9 mouse cellular contexts compared by ENCODE assay signal in the genomic region with DNA sequence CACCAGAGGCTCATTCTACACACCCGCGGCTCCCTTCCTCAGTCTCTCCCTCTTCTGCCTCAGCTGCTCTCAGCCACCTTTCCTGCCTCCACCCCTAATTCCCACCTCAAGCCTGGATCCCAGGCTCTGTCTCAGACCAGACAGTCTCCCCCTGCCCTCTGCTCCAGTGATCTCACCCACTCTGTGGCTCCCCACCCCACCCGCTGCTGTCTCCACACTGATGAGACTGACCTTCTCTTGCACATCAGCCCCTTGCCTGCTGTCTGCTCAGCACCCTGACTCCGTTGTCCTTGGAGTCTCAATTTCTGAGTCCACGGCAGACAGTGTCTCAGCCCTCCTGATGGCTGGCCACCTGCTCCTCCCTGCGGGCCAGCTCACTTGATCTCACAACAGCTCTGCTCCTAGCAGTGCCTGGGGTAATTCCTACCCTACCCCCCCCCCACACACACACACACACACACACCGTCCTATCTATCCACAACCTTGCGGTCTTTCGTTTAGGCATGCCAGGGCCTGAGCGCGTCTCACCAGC. TPM values are rescaled to one million over a fixed set of nuclear protein-coding genes. Genes with fewer than 3 reads are reported as not detected.
DNase-seq lines count a peak whose midpoint lies in the region; ATAC-seq lines count a peak whose summit lies in the region.
"Had no signal": no experiment of that assay in that cellular context is flagged by ENCODE, and none has a peak within 500 bp of the region (broad histone marks: within the 10 kb centered on the region; RNA-seq: fewer than 3 reads in every experiment).

No protein-coding gene starts in this region.

- H3K4me1 ChIP-seq in heart, embryonic 12.5 days (replicated peaks) = peaks cover 69% of the 10 kb centered on the region
- peaks cover 86% of the 10 kb centered on the region for H3K4me1 ChIP-seq in hindbrain, embryonic 10.5 days (replicated peaks)
- peaks cover 31% of the 10 kb centered on the region for H3K4me1 ChIP-seq in midbrain, embryonic 16.5 days (ENCODE audit: control insufficient read depth, insufficient read depth, low read length)

- peak overlapping the region; percentile 20; the same call in 1 of the 2 replicates for H3K9ac ChIP-seq in heart, embryonic 12.5 days
- H3K9ac ChIP-seq in midbrain, embryonic 16.5 days (ENCODE audit: low read depth, low read length) = no peak overlapping the region
- H3K9ac ChIP-seq: liver, embryonic 12.5 days had no signal

- H3K36me3 ChIP-seq in heart, embryonic 12.5 days = 0 out of 2 replicates have a peak, but pooled peaks cover under 1% of the 10 kb centered on the region
- peaks cover 29% of the 10 kb centered on the region for H3K36me3 ChIP-seq in hindbrain, embryonic 10.5 days
- H3K36me3 ChIP-seq in midbrain, embryonic 16.5 days (ENCODE audit: control insufficient read depth, insufficient read depth, low read length) = no peaks in the 10 kb centered on the region
- H3K36me3 ChIP-seq: liver, embryonic 12.5 days had no signal

- WGBS in heart, embryonic 12.5 days = 61% methylated on average over 11 of the region's 11 CpGs
- WGBS in hindbrain, embryonic 10.5 days = 60% methylated on average over 11 of the region's 11 CpGs
- WGBS in midbrain, embryonic 16.5 days = 40% methylated on average over 11 of the region's 11 CpGs

- no peaks in the 10 kb centered on the region for H3K9me3 ChIP-seq in heart, embryonic 12.5 days (replicated peaks)
- H3K9me3 ChIP-seq in hindbrain, embryonic 10.5 days = no peaks in the 10 kb centered on the region
- H3K9me3 ChIP-seq in midbrain, embryonic 16.5 days (replicated peaks; ENCODE audit: control insufficient read depth, low read length, poor library complexity, severe bottlenecking) = no peaks in the 10 kb centered on the region
- H3K9me3 ChIP-seq: liver, embryonic 12.5 days had no signal

- H3K4me3 ChIP-seq in heart, embryonic 12.5 days = no peak overlapping the region
- H3K4me3 ChIP-seq in hindbrain, embryonic 10.5 days = no peak overlapping the region
- H3K4me3 ChIP-seq in midbrain, embryonic 16.5 days (ENCODE audit: low read depth, low read length) = no peak overlapping the region
- H3K4me3 ChIP-seq: liver, embryonic 12.5 days had no signal

- no peak for ATAC-seq in heart, embryonic 12.5 days (ENCODE audit: insufficient number of reproducible peaks, low FRiP score)
- ATAC-seq in midbrain, embryonic 16.5 days = no peak
- ATAC-seq: liver, embryonic 12.5 days had no signal

- no peaks in the 10 kb centered on the region for H3K27me3 ChIP-seq in heart, embryonic 12.5 days (replicated peaks)
- H3K27me3 ChIP-seq in hindbrain, embryonic 10.5 days (ENCODE audit: insufficient read depth, poor library complexity, severe bottlenecking) = no peaks in the 10 kb centered on the region
- H3K27me3 ChIP-seq in midbrain, embryonic 16.5 days (ENCODE audit: control insufficient read depth, insufficient read depth, low read depth, low read length) = no peaks in the 10 kb centered on the region
- H3K27me3 ChIP-seq: liver, embryonic 12.5 days had no signal

- no peak overlapping the region for H3K27ac ChIP-seq in heart, embryonic 12.5 days (ENCODE audit: poor library complexity, severe bottlenecking)
- peak overlapping the region; percentile 72 for H3K27ac ChIP-seq in hindbrain, embryonic 10.5 days
- H3K27ac ChIP-seq in midbrain, embryonic 16.5 days (ENCODE audit: low read length) = 0 out of 2 replicates have a peak overlapping the region, but pooled peaks have one; percentile 34

- no peak overlapping the region for H3K4me2 ChIP-seq in heart, embryonic 12.5 days
- no peak overlapping the region for H3K4me2 ChIP-seq in midbrain, embryonic 16.5 days (ENCODE audit: low read length)
- H3K4me2 ChIP-seq: liver, embryonic 12.5 days had no signal

- no peak for DNase-seq in heart, adult 18-20 months
- peak; percentile 83 to 86 for DNase-seq in cerebellum, adult 18-20 months
- no peak for DNase-seq in hindbrain, embryonic 10.5 days (ENCODE audit: low spot score)
- DNase-seq in MN1 (ENCODE audit: low spot score) = no peak
- DNase-seq in thymus, postnatal 0 days (ENCODE audit: low spot score) = no peak
- DNase-seq in gastrocnemius, adult 8-10 months (ENCODE audit: low spot score in 2 of 2) = no peak

RNA-seq across cellular contexts. Expression of a gene that starts 37.3 kb away (rescaled TPM):
- 20.1 and 21.0 TPM in 2 replicates for polyA plus RNA-seq in heart, embryonic 12.5 days (2016; fragmentation: Nextera tagmentation; extraction: Ambion mirVana)
- 10 to 100 TPM; 68.5 to 72.7 TPM for total RNA-seq in heart, adult 18-20 months (2021)
- 23.7 and 32.3 TPM in 2 replicates for polyA plus RNA-seq in hindbrain, embryonic 10.5 days (2016; fragmentation: Nextera tagmentation; extraction: Ambion mirVana)
- 24.5 and 27.8 TPM in 2 replicates for polyA plus RNA-seq in midbrain, embryonic 16.5 days (2015; fragmentation: Nextera tagmentation; extraction: Ambion mirVana)
- polyA plus RNA-seq in thymus, postnatal 0 days (2015; fragmentation: Nextera tagmentation; extraction: Ambion mirVana) = 12.5 and 16.3 TPM in 2 replicates
- total RNA-seq in gastrocnemius, adult 8-10 months (2022) = 10 to 100 TPM; 50.0 to 66.3 (median 54.8) TPM

Comparison
In these comparisons a context has a peak if more than half of its experiments do, and no peak if none do; other contexts are left out.
1. DNase-seq: peak in cerebellum, adult 18-20 months (2 of 2); none in heart, adult 18-20 months (0 of 2), hindbrain, embryonic 10.5 days (single experiment), MN1 (single experiment), thymus, postnatal 0 days (single experiment) and gastrocnemius, adult 8-10 months (0 of 2).